ENCODE assay signal across 11 mouse cellular contexts in the genomic region with DNA sequence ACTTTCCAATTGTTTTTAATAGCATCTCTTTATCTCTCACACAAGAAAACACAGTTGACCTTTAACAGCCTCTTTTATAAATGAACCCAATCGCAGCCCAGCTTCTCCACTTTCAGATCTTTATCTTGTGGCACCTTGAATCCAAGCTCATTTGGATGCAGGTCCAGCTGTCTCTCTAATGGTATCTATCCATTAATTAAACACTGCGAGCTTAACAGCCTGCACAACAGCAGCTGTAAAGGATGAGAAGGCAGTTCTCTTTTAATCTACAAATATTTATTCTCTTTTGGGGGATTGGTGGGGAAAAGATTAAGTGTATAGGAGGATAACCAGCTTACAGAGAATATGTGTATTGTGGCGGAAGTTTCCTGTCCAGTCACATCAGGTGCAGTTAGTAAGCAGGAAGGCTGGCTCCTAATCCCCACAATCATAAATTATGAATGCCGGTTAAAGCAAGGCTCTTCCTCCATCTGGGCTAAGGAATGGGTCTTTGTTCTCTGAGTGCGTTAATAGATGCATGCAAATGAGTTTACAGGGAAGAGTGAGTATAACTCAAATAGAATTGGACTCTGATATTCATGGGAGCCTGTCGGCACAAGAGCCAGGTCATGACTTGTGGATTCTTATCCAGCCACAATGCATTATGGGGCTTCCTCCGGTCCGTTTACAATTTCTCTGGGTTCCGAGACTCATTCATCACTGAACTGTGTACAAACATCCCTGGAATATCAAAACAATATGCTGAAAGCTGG.
DNase-seq lines count a peak whose midpoint lies in the region; ATAC-seq lines count a peak whose summit lies in the region.
"Had no signal": no experiment of that assay in that cellular context is flagged by ENCODE, and none has a peak within 500 bp of the region (broad histone marks: within the 10 kb centered on the region; RNA-seq: fewer than 3 reads in every experiment).

No protein-coding gene starts in this region.

- no peaks in the 10 kb centered on the region for H3K27me3 ChIP-seq in kidney, embryonic 14.5 days (ENCODE audit: control insufficient read depth, insufficient read depth, low read length)
- H3K27me3 ChIP-seq in forebrain, embryonic 12.5 days: no peaks in the 10 kb centered on the region
- no peaks in the 10 kb centered on the region for H3K27me3 ChIP-seq in intestine, embryonic 16.5 days (replicated peaks; ENCODE audit: control insufficient read depth, insufficient read depth, low read length)
- H3K27me3 ChIP-seq in midbrain, embryonic 15.5 days (replicated peaks): no peaks in the 10 kb centered on the region
- H3K27me3 ChIP-seq: heart, embryonic 12.5 days had no signal

- 0 out of 2 replicates have a peak overlapping the region, but pooled peaks have one; percentile 1 for H3K4me2 ChIP-seq in kidney, embryonic 14.5 days (replicated peaks; ENCODE audit: low read depth, low read length)
- H3K4me2 ChIP-seq in forebrain, embryonic 12.5 days: peak overlapping the region; percentile 24; the same call in 1 of the 2 replicates
- H3K4me2 ChIP-seq in intestine, embryonic 16.5 days (ENCODE audit: low read depth, low read length): no peak overlapping the region
- H3K4me2 ChIP-seq in midbrain, embryonic 15.5 days: peak overlapping the region; percentile 42
- H3K4me2 ChIP-seq: heart, embryonic 12.5 days had no signal

- H3K9me3 ChIP-seq in kidney, embryonic 14.5 days (ENCODE audit: control insufficient read depth, low read length): no peaks in the 10 kb centered on the region
- H3K9me3 ChIP-seq in forebrain, embryonic 12.5 days: no peaks in the 10 kb centered on the region
- H3K9me3 ChIP-seq in intestine, embryonic 16.5 days (ENCODE audit: control insufficient read depth, low read length): no peaks in the 10 kb centered on the region
- no peaks in the 10 kb centered on the region for H3K9me3 ChIP-seq in midbrain, embryonic 15.5 days
- H3K9me3 ChIP-seq: heart, embryonic 12.5 days had no signal

- no peak overlapping the region for H3K9ac ChIP-seq in kidney, embryonic 14.5 days (ENCODE audit: low read depth, low read length)
- no peak overlapping the region for H3K9ac ChIP-seq in forebrain, embryonic 12.5 days
- no peak overlapping the region for H3K9ac ChIP-seq in intestine, embryonic 16.5 days (ENCODE audit: low read depth, low read length)
- H3K9ac ChIP-seq in midbrain, embryonic 15.5 days: no peak overlapping the region
- H3K9ac ChIP-seq: heart, embryonic 12.5 days had no signal

- no peak for DNase-seq in kidney, adult 11 months
- DNase-seq in layer of hippocampus, postnatal 10 days (ENCODE audit: low spot score in 2 of 2): no peak
- DNase-seq in frontal cortex, postnatal 14 days (ENCODE audit: low spot score in 2 of 2): no peak
- DNase-seq in testis, postnatal 14 days (ENCODE audit: low spot score): no peak
- DNase-seq: B cell, adult 2 months; cerebellum, adult 11 months had no signal

- no peaks in the 10 kb centered on the region for H3K36me3 ChIP-seq in kidney, embryonic 14.5 days (ENCODE audit: control insufficient read depth, insufficient read depth, low read length)
- H3K36me3 ChIP-seq in forebrain, embryonic 12.5 days (replicated peaks): no peaks in the 10 kb centered on the region
- H3K36me3 ChIP-seq in intestine, embryonic 16.5 days (ENCODE audit: control insufficient read depth, insufficient read depth, low read length): no peaks in the 10 kb centered on the region
- H3K36me3 ChIP-seq in midbrain, embryonic 15.5 days (replicated peaks): no peaks in the 10 kb centered on the region
- H3K36me3 ChIP-seq: heart, embryonic 12.5 days had no signal

- no peak overlapping the region for H3K4me3 ChIP-seq in kidney, embryonic 14.5 days (ENCODE audit: low read length)
- no peak overlapping the region for H3K4me3 ChIP-seq in forebrain, embryonic 12.5 days (replicated peaks)
- H3K4me3 ChIP-seq in intestine, embryonic 16.5 days (ENCODE audit: low read length): no peak overlapping the region
- H3K4me3 ChIP-seq in midbrain, embryonic 15.5 days: 0 out of 2 replicates have a peak overlapping the region, but pooled peaks have one; percentile 9
- H3K4me3 ChIP-seq: heart, embryonic 12.5 days had no signal

- ATAC-seq in kidney, embryonic 14.5 days (ENCODE audit: low FRiP score, low TSS enrichment): no peak
- peak; percentile 80 for ATAC-seq in forebrain, embryonic 12.5 days (ENCODE audit: low FRiP score)
- ATAC-seq in intestine, embryonic 16.5 days: peak; percentile 48; the same call in 1 of the 2 replicates
- peak; percentile 82 for ATAC-seq in midbrain, embryonic 15.5 days (replicated peaks)

- peaks cover 14% of the 10 kb centered on the region for H3K4me1 ChIP-seq in kidney, embryonic 14.5 days (ENCODE audit: control insufficient read depth, insufficient read depth, low read length)
- H3K4me1 ChIP-seq in forebrain, embryonic 12.5 days: peaks cover 23% of the 10 kb centered on the region
- H3K4me1 ChIP-seq in intestine, embryonic 16.5 days (ENCODE audit: control insufficient read depth, insufficient read depth, low read length): no peaks in the 10 kb centered on the region
- H3K4me1 ChIP-seq in midbrain, embryonic 15.5 days: peaks cover 17% of the 10 kb centered on the region

- peak overlapping the region; percentile 3; the same call in 1 of the 2 replicates for H3K27ac ChIP-seq in kidney, embryonic 14.5 days (ENCODE audit: low read depth, low read length)
- H3K27ac ChIP-seq in forebrain, embryonic 12.5 days: peak overlapping the region; percentile 78
- no peak overlapping the region for H3K27ac ChIP-seq in intestine, embryonic 16.5 days (ENCODE audit: low read length)
- H3K27ac ChIP-seq in midbrain, embryonic 15.5 days: peak overlapping the region; percentile 60

- WGBS in kidney, embryonic 14.5 days: 25% methylated on average over 9 of the region's 9 CpGs
- 31% methylated on average over 9 of the region's 9 CpGs for WGBS in forebrain, embryonic 12.5 days
- 35% methylated on average over 9 of the region's 9 CpGs for WGBS in intestine, embryonic 16.5 days
- WGBS in midbrain, embryonic 15.5 days: 16% methylated on average over 9 of the region's 9 CpGs
